Mouse (Mus musculus): ENCODE data around the gene Bmp2k.
"Not testable (repeated sequence)": the region's sequence is repeated elsewhere in the genome, so short reads cannot be mapped to it uniquely, and the experiment has no call there.

Bmp2k gene

GRCm38 (mm10) chr5:97002336-97002735 lies 4.8 kb downstream of the Bmp2k start:
- no peak for DNase-seq (ENCODE audit: low spot score)

GRCm38 (mm10) chr5:97002937-97003336 lies 5.4 kb downstream of the Bmp2k start:
- DNase-seq (ENCODE audit: low spot score), result no peak

GRCm38 (mm10) chr5:97004178-97005030 lies 6.9 kb downstream of the Bmp2k start:
- no peak for DNase-seq (ENCODE audit: low spot score)

- no peak for DNase-seq (ENCODE audit: low spot score)
These were observed 8.4 kb downstream of the Bmp2k start for GRCm38 (mm10) chr5:97005891-97006290.

- no peak for DNase-seq (ENCODE audit: low spot score)
These were observed 9.4 kb downstream of the Bmp2k start for GRCm38 (mm10) chr5:97006929-97007328.

- no peak for DNase-seq (ENCODE audit: low spot score)
These were observed 10.0 kb downstream of the Bmp2k start for GRCm38 (mm10) chr5:97007496-97007895.

- DNase-seq (ENCODE audit: low spot score), result not testable (repeated sequence)
These were observed 11.7 kb downstream of the Bmp2k start for GRCm38 (mm10) chr5:97009140-97009539.

- DNase-seq (ENCODE audit: low spot score), result no peak
These were observed 12.3 kb downstream of the Bmp2k start for GRCm38 (mm10) chr5:97009601-97010335.

- DNase-seq (ENCODE audit: low spot score), result no peak
These were observed 18.5 kb downstream of the Bmp2k start for GRCm38 (mm10) chr5:97015781-97016508.

- DNase-seq (ENCODE audit: low spot score), result no peak
These were observed 19.5 kb downstream of the Bmp2k start for GRCm38 (mm10) chr5:97016842-97017577.

- DNase-seq (ENCODE audit: low spot score), result no peak
These were observed 25.1 kb downstream of the Bmp2k start for GRCm38 (mm10) chr5:97022305-97023278.

GRCm38 (mm10) chr5:97024834-97025233 lies 27.3 kb downstream of the Bmp2k start:
- no peak for DNase-seq (ENCODE audit: low spot score)

- no peak for DNase-seq (ENCODE audit: low spot score)
These were observed 28.2 kb downstream of the Bmp2k start for GRCm38 (mm10) chr5:97025650-97026049.

GRCm38 (mm10) chr5:97028004-97028403 lies 30.5 kb downstream of the Bmp2k start:
- DNase-seq (ENCODE audit: low spot score), result no peak

- DNase-seq (ENCODE audit: low spot score), result not testable (repeated sequence)
These were observed 31.4 kb downstream of the Bmp2k start for GRCm38 (mm10) chr5:97028840-97029239.

- no peak for DNase-seq (ENCODE audit: low spot score)
These were observed 34.3 kb downstream of the Bmp2k start for GRCm38 (mm10) chr5:97031771-97032170.

GRCm38 (mm10) chr5:97045260-97045659 lies 47.8 kb downstream of the Bmp2k start:
- DNase-seq (ENCODE audit: low spot score), result no peak

- DNase-seq (ENCODE audit: low spot score), result no peak
These were observed 49.2 kb downstream of the Bmp2k start for GRCm38 (mm10) chr5:97046680-97047079.

- no peak for DNase-seq (ENCODE audit: low spot score)
These were observed 51.4 kb downstream of the Bmp2k start for GRCm38 (mm10) chr5:97048905-97049304.

- no peak for DNase-seq (ENCODE audit: low spot score)
These were observed 56.7 kb downstream of the Bmp2k start for GRCm38 (mm10) chr5:97054166-97054565.

GRCm38 (mm10) chr5:97054801-97055200 lies 57.3 kb downstream of the Bmp2k start:
- DNase-seq (ENCODE audit: low spot score), result no peak

Measured in layer of hippocampus, adult 9-10 months (tissue).